Mouse (Mus musculus) kidney, postnatal 0 days (tissue): ENCODE measurements at regions not wholly inside any gene's neighbourhood (a gene's known extent, or its start where the extent isn't known, plus 50 kb on each side); places are given as distances from the start of the nearest gene placed in this dataset.

Experiments used
- ATAC-seq: fragments of 200-750 bp; cut with Nextera tagmentation; replicated peaks from 2 replicates; pipeline ENCODE4 v1.8.0; 2017; ENCODE audit warnings: low read depth, moderate number of reproducible peaks, moderate TSS enrichment, moderate library complexity; ENCODE audit not compliant: low FRiP score
- DNase-seq: peaks from one replicate; pipeline ENCODE4 v3.0.0-alpha.2; 2016; ENCODE audit warnings: low spot score
- H3K27ac ChIP-seq: fragments of 300-500 bp; sonication (generic); 2 replicates; pipeline ENCODE4 v1.5.1; 2014; ENCODE audit warnings: mild to moderate bottlenecking
- H3K27me3 ChIP-seq: fragments of 300-500 bp; sonication (generic); 2 replicates; pipeline ENCODE4 v1.6.1; 2014; ENCODE audit warnings: low read length, mixed read lengths; ENCODE audit not compliant: insufficient read depth
- H3K36me3 ChIP-seq: fragments of 300-500 bp; sonication (generic); 2 replicates; pipeline ENCODE4 v1.6.1; 2014; ENCODE audit warnings: low read length, mixed read lengths; ENCODE audit not compliant: insufficient read depth
- H3K4me1 ChIP-seq: fragments of 300-500 bp; sonication (generic); replicated peaks from 2 replicates; pipeline ENCODE4 v1.6.1; 2014; ENCODE audit warnings: antibody characterized with exemption, low read length, mixed read lengths; ENCODE audit not compliant: insufficient read depth
- H3K4me2 ChIP-seq: fragments of 300-500 bp; sonication (generic); 2 replicates; pipeline ENCODE4 v1.6.1; 2014; ENCODE audit warnings: mild to moderate bottlenecking, low read length, moderate library complexity, mixed read lengths
- H3K4me3 ChIP-seq: fragments of 300-500 bp; sonication (generic); replicated peaks from 2 replicates; pipeline ENCODE4 v1.5.1; 2014; ENCODE audit warnings: low read depth, low read length
- H3K9ac ChIP-seq: fragments of 300-500 bp; sonication (generic); 2 replicates; pipeline ENCODE4 v1.6.1; 2014; ENCODE audit warnings: low read depth, low read length
- H3K9me3 ChIP-seq: fragments of 300-500 bp; sonication (generic); replicated peaks from 2 replicates; pipeline ENCODE4 v1.6.1; 2016; ENCODE audit warnings: low read length, inconsistent platforms, mixed read lengths
- CTCF ChIP-seq: IDR thresholded peaks from 2 replicates; pipeline ENCODE4 v1.5.1; 2016; ENCODE audit warnings: antibody characterized with exemption, low read depth, mild to moderate bottlenecking, moderate library complexity
- WGBS: fragments of 180-500 bp; shearing (Covaris S2); extraction: QIAGEN DNeasy Blood & Tissue Kit; methylation state at CpG from one replicate; pipeline ENCODE4 v1.1.7; 2014; 5-methylcytosine and 5-hydroxymethylcytosine counted together

GRCm38 (mm10) chr8:88443397-88443796 is 77.8 kb upstream of the Nkd1 start:
- H3K36me3 ChIP-seq: no peaks in the 10 kb centered on the region
- no peaks in the 10 kb centered on the region for H3K4me1 ChIP-seq
- H3K4me3 ChIP-seq: no peak overlapping the region
- H3K9ac ChIP-seq: no peak overlapping the region
- no peak overlapping the region for H3K27ac ChIP-seq
- WGBS: 26% methylated on average over 1 of the region's 1 CpGs
- no peak for TF ChIP-seq CTCF
- no peak for ATAC-seq
- no peak for DNase-seq
- H3K9me3 ChIP-seq: no peaks in the 10 kb centered on the region
- H3K27me3 ChIP-seq: no peaks in the 10 kb centered on the region
- H3K4me2 ChIP-seq: no peak overlapping the region

DNA sequence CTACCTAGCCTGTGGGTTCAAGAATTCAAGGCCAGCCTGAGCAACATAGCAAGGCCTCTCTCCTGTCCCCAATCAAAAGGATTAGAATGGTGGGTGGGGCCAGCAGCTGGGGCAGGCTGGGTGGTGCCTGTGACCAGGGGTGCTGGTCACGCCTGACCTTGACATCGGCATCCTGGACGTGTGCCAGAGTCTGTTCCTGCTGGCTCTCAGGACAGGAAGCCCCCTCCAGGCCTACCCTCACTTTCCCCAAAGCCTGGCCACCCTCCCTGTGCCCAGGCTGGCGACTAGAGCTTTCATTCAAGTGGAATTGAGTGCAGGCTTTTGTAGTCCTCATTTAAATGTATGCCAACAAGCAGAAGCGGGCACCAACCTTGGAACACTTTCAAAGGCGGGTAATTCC is 73.7 kb upstream of the Nkd1 start:
- Histone ChIP-seq H3K36me3 (no peaks in the 10 kb centered on the region), H3K27ac (no peak overlapping the region), H3K9ac (no peak overlapping the region), H3K4me2 (no peak overlapping the region), H3K4me3 (no peak overlapping the region), H3K9me3 (no peaks in the 10 kb centered on the region), H3K4me1 (peaks cover 11% of the 10 kb centered on the region), H3K27me3 (peaks cover 15% of the 10 kb centered on the region)
- ATAC-seq (no peak), DNase-seq (no peak)
- TF ChIP-seq CTCF: no peak
- 39% methylated on average over 6 of the region's 6 CpGs for WGBS

- H3K4me2 ChIP-seq: no peak overlapping the region
- DNase-seq: no peak
- no peak overlapping the region for H3K9ac ChIP-seq
- peaks cover 11% of the 10 kb centered on the region for H3K4me1 ChIP-seq
- no peak overlapping the region for H3K27ac ChIP-seq
- no peaks in the 10 kb centered on the region for H3K36me3 ChIP-seq
- no peak for ATAC-seq
- H3K4me3 ChIP-seq: no peak overlapping the region
- TF ChIP-seq CTCF: no peak
- H3K27me3 ChIP-seq: peaks cover 21% of the 10 kb centered on the region
- no peaks in the 10 kb centered on the region for H3K9me3 ChIP-seq
- 86% methylated on average over 8 of the region's 9 CpGs for WGBS
Measured at GRCm38 (mm10) chr8:88447844-88448535, 73.2 kb upstream of the Nkd1 start.

- H3K9ac ChIP-seq: no peak overlapping the region
- no peak overlapping the region for H3K4me3 ChIP-seq
- DNase-seq (no peak), ATAC-seq (no peak)
- TF ChIP-seq CTCF: no peak
- no peak overlapping the region for H3K4me2 ChIP-seq
- no peak overlapping the region for H3K27ac ChIP-seq
- no peaks in the 10 kb centered on the region for H3K9me3 ChIP-seq
- peaks cover 30% of the 10 kb centered on the region for H3K27me3 ChIP-seq
- H3K36me3 ChIP-seq: no peaks in the 10 kb centered on the region
- WGBS: 85% methylated on average over 9 of the region's 9 CpGs
- H3K4me1 ChIP-seq: peaks cover 11% of the 10 kb centered on the region
Measured at GRCm38 (mm10) chr8:88449001-88449400, 72.2 kb upstream of the Nkd1 start.

GRCm38 (mm10) chr8:88449534-88449933 is 71.6 kb upstream of the Nkd1 start:
- 67% methylated on average over 5 of the region's 5 CpGs for WGBS
- peaks cover 34% of the 10 kb centered on the region for H3K27me3 ChIP-seq
- no peaks in the 10 kb centered on the region for H3K9me3 ChIP-seq
- H3K4me2 ChIP-seq: no peak overlapping the region
- H3K36me3 ChIP-seq: no peaks in the 10 kb centered on the region
- H3K4me1 ChIP-seq: peaks cover 11% of the 10 kb centered on the region
- DNase-seq: no peak
- H3K9ac ChIP-seq: no peak overlapping the region
- H3K27ac ChIP-seq: no peak overlapping the region
- no peak overlapping the region for H3K4me3 ChIP-seq
- no peak for TF ChIP-seq CTCF
- ATAC-seq: no peak

- peaks cover 19% of the 10 kb centered on the region for H3K4me1 ChIP-seq
- 0 out of 2 replicates have a peak, but pooled peaks have one; percentile 19 for ATAC-seq
- no peaks in the 10 kb centered on the region for H3K9me3 ChIP-seq
- TF ChIP-seq CTCF: peak; percentile 5; the same call in 1 of the 2 replicates
- H3K36me3 ChIP-seq: no peaks in the 10 kb centered on the region
- peaks cover 42% of the 10 kb centered on the region for H3K27me3 ChIP-seq
- 8% methylated on average over 26 of the region's 26 CpGs for WGBS
- H3K4me3 ChIP-seq: no peak overlapping the region
- H3K4me2 ChIP-seq: peak overlapping the region; percentile 39
- no peak for DNase-seq
- no peak overlapping the region; the same call in 1 of the 2 replicates for H3K27ac ChIP-seq
- 0 out of 2 replicates have a peak overlapping the region, but pooled peaks have one; percentile 27 for H3K9ac ChIP-seq
Measured at GRCm38 (mm10) chr8:88450864-88451657, 70.1 kb upstream of the Nkd1 start.
